Mouse (Mus musculus): ENCODE measurements around the gene Hsf2bp.

DNA sequence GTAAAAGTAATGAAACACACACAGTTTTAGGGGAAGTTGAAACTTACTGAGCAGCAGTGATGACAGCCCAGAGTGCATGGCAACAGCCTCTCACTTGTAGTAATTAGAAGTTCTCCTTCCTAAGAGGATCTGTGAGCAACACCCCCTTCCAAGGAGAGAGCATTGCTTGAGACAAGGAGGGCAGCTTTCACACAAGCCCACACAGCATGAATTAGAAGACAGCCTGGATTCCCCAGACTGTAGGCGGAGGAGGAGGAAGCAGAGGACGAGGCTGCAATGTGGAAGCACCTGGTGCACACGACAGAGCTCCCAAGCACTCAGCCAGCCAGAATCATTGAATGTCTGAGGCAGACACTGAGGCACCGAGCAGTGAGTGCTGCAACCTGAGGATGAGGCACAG, 39.8 kb downstream of the Hsf2bp start:
- no peak for TF ChIP-seq CTCF (IDR thresholded peaks at IDR 0.05; ENCODE audit: low read depth, low read length)
- no peak for TF ChIP-seq POLR2A (IDR thresholded peaks at IDR 0.05; ENCODE audit: borderline replicate concordance, low read depth, low read length)

All from bone marrow macrophage, adult 2 months (primary cell).